Mouse (Mus musculus): ENCODE measurements around the gene Gm13539. TPM values are rescaled to one million over a fixed set of nuclear protein-coding genes. Genes with fewer than 3 reads are reported as not detected.
"Not testable (repeated sequence)": the region's sequence is repeated elsewhere in the genome, so short reads cannot be mapped to it uniquely, and the experiment has no call there.

The Gm13539 gene
- polyA plus RNA-seq, 1 experiment from 2014 or later: not detected

GRCm38 (mm10) chr2:25776717-25777116 lies 5.3 kb upstream of the Gm13539 start, which contains the start of gene Lcn11:
Gene Lcn11 (plus strand): TSS chr2:25777017.
- Histone ChIP-seq H3K27ac (ENCODE audit: poor library complexity, severe bottlenecking) (no peak within 1 kb of the TSS), H3K36me3 (no peaks in the 10 kb centered on the region), H3K4me2 (no peak within 1 kb of the TSS), H3K4me3 (no peak within 1 kb of the TSS), H3K9ac (no peak within 1 kb of the TSS), H3K9me3 (replicated peaks) (no peaks in the 10 kb centered on the region), H3K4me1 (replicated peaks) (no peaks in the 10 kb centered on the region), H3K27me3 (replicated peaks) (0 out of 2 replicates have a peak, but pooled peaks cover 5% of the 10 kb centered on the region)
- ATAC-seq (ENCODE audit: insufficient number of reproducible peaks, low FRiP score): no peak
- WGBS: 80% methylated on average over 1 of the region's 1 CpGs

- Histone ChIP-seq H3K4me3 (no peak overlapping the region), H3K4me2 (no peak overlapping the region), H3K9ac (no peak overlapping the region), H3K9me3 (replicated peaks) (no peaks in the 10 kb centered on the region), H3K27ac (ENCODE audit: poor library complexity, severe bottlenecking) (no peak overlapping the region), H3K27me3 (replicated peaks) (0 out of 2 replicates have a peak, but pooled peaks cover 5% of the 10 kb centered on the region), H3K4me1 (replicated peaks) (no peaks in the 10 kb centered on the region), H3K36me3 (no peaks in the 10 kb centered on the region)
- no peak for ATAC-seq (ENCODE audit: insufficient number of reproducible peaks, low FRiP score)
- 73% methylated on average over 9 of the region's 9 CpGs for WGBS
Observed at GRCm38 (mm10) chr2:25779076-25779475, 3.0 kb upstream of the Gm13539 start.

- H3K27ac ChIP-seq (ENCODE audit: poor library complexity, severe bottlenecking): no peak overlapping the region
- H3K36me3 ChIP-seq: no peaks in the 10 kb centered on the region
- ATAC-seq (ENCODE audit: insufficient number of reproducible peaks, low FRiP score): no peak
- no peak overlapping the region for H3K9ac ChIP-seq
- WGBS: 65% methylated on average over 4 of the region's 4 CpGs
- H3K4me1 ChIP-seq (replicated peaks): no peaks in the 10 kb centered on the region
- H3K9me3 ChIP-seq (replicated peaks): no peaks in the 10 kb centered on the region
- no peak overlapping the region for H3K4me2 ChIP-seq
- 0 out of 2 replicates have a peak, but pooled peaks cover 3% of the 10 kb centered on the region for H3K27me3 ChIP-seq (replicated peaks)
- H3K4me3 ChIP-seq: no peak overlapping the region
Observed at GRCm38 (mm10) chr2:25780921-25781320, 1.1 kb upstream of the Gm13539 start.

GRCm38 (mm10) chr2:25785573-25786322 lies 3.7 kb downstream of the Gm13539 start:
- 0 out of 2 replicates have a peak, but pooled peaks cover 3% of the 10 kb centered on the region for H3K27me3 ChIP-seq (replicated peaks)
- H3K9me3 ChIP-seq (replicated peaks): no peaks in the 10 kb centered on the region
- 66% methylated on average over 5 of the region's 5 CpGs for WGBS
- no peak overlapping the region for H3K4me3 ChIP-seq
- H3K4me2 ChIP-seq: no peak overlapping the region
- H3K27ac ChIP-seq (ENCODE audit: poor library complexity, severe bottlenecking): no peak overlapping the region
- H3K9ac ChIP-seq: no peak overlapping the region
- H3K4me1 ChIP-seq (replicated peaks): no peaks in the 10 kb centered on the region
- no peaks in the 10 kb centered on the region for H3K36me3 ChIP-seq
- ATAC-seq (ENCODE audit: insufficient number of reproducible peaks, low FRiP score): no peak

- H3K27ac ChIP-seq (ENCODE audit: poor library complexity, severe bottlenecking): no peak overlapping the region
- no peaks in the 10 kb centered on the region for H3K4me1 ChIP-seq (replicated peaks)
- no peak overlapping the region for H3K4me3 ChIP-seq
- H3K27me3 ChIP-seq (replicated peaks): no peaks in the 10 kb centered on the region
- H3K4me2 ChIP-seq: no peak overlapping the region
- H3K36me3 ChIP-seq: no peaks in the 10 kb centered on the region
- WGBS: 61% methylated on average over 3 of the region's 3 CpGs
- no peak overlapping the region for H3K9ac ChIP-seq
- no peak for ATAC-seq (ENCODE audit: insufficient number of reproducible peaks, low FRiP score)
- H3K9me3 ChIP-seq (replicated peaks): no peaks in the 10 kb centered on the region
Observed at GRCm38 (mm10) chr2:25789092-25789491, 7.0 kb downstream of the Gm13539 start.

- WGBS: 15% methylated on average over 2 of the region's 2 CpGs
- no peak overlapping the region for H3K27ac ChIP-seq (ENCODE audit: poor library complexity, severe bottlenecking)
- ATAC-seq (ENCODE audit: insufficient number of reproducible peaks, low FRiP score): no peak
Observed at GRCm38 (mm10) chr2:25797635-25798034, 15.6 kb downstream of the Gm13539 start.

GRCm38 (mm10) chr2:25798065-25798464 lies 16.0 kb downstream of the Gm13539 start:
- no peak overlapping the region for H3K4me2 ChIP-seq
- H3K9me3 ChIP-seq (replicated peaks): no peaks in the 10 kb centered on the region
- no peak overlapping the region for H3K27ac ChIP-seq (ENCODE audit: poor library complexity, severe bottlenecking)
- H3K4me3 ChIP-seq: no peak overlapping the region
- no peak overlapping the region for H3K9ac ChIP-seq
- whole genome bisulfite sequencing: 50% methylated on average over 5 of the region's 5 CpGs
- no peaks in the 10 kb centered on the region for H3K4me1 ChIP-seq (replicated peaks)
- H3K36me3 ChIP-seq: no peaks in the 10 kb centered on the region
- no peaks in the 10 kb centered on the region for H3K27me3 ChIP-seq (replicated peaks)
- no peak for ATAC-seq (ENCODE audit: insufficient number of reproducible peaks, low FRiP score)

More at GRCm38 (mm10) chr2:25797635-25798034, 15.6 kb downstream of the Gm13539 start:
- H3K9ac ChIP-seq: no peak overlapping the region
- no peaks in the 10 kb centered on the region for H3K27me3 ChIP-seq (replicated peaks)
- no peaks in the 10 kb centered on the region for H3K9me3 ChIP-seq (replicated peaks)
- no peaks in the 10 kb centered on the region for H3K36me3 ChIP-seq
- H3K4me3 ChIP-seq: no peak overlapping the region
- no peak overlapping the region for H3K4me2 ChIP-seq
- no peaks in the 10 kb centered on the region for H3K4me1 ChIP-seq (replicated peaks)

GRCm38 (mm10) chr2:25811711-25812110 lies 29.7 kb downstream of the Gm13539 start:
- no peak overlapping the region for H3K27ac ChIP-seq (ENCODE audit: poor library complexity, severe bottlenecking)
- 62% methylated on average over 2 of the region's 2 CpGs for WGBS

GRCm38 (mm10) chr2:25813364-25813763 lies 31.3 kb downstream of the Gm13539 start:
- no peak overlapping the region for H3K4me2 ChIP-seq
- no peaks in the 10 kb centered on the region for H3K36me3 ChIP-seq
- ATAC-seq (ENCODE audit: insufficient number of reproducible peaks, low FRiP score): no peak
- WGBS: 74% methylated on average over 5 of the region's 5 CpGs
- H3K27ac ChIP-seq (ENCODE audit: poor library complexity, severe bottlenecking): no peak overlapping the region
- H3K9me3 ChIP-seq (replicated peaks): no peaks in the 10 kb centered on the region
- no peaks in the 10 kb centered on the region for H3K27me3 ChIP-seq (replicated peaks)
- no peaks in the 10 kb centered on the region for H3K4me1 ChIP-seq (replicated peaks)
- no peak overlapping the region for H3K4me3 ChIP-seq
- H3K9ac ChIP-seq: no peak overlapping the region

More at GRCm38 (mm10) chr2:25811711-25812110, 29.7 kb downstream of the Gm13539 start:
- Histone ChIP-seq H3K9me3 (replicated peaks) (no peaks in the 10 kb centered on the region), H3K4me2 (no peak overlapping the region), H3K4me3 (no peak overlapping the region), H3K4me1 (replicated peaks) (no peaks in the 10 kb centered on the region), H3K9ac (no peak overlapping the region), H3K36me3 (no peaks in the 10 kb centered on the region), H3K27me3 (replicated peaks) (no peaks in the 10 kb centered on the region)
- no peak for ATAC-seq (ENCODE audit: insufficient number of reproducible peaks, low FRiP score)

- H3K4me2 ChIP-seq; H3K4me3 ChIP-seq; H3K9ac ChIP-seq; H3K9me3 ChIP-seq (replicated peaks); H3K27me3 ChIP-seq (replicated peaks); H3K36me3 ChIP-seq; H3K27ac ChIP-seq (ENCODE audit: poor library complexity, severe bottlenecking); ATAC-seq (ENCODE audit: insufficient number of reproducible peaks, low FRiP score); H3K4me1 ChIP-seq (replicated peaks): not testable (repeated sequence)
- 67% methylated on average over 1 of the region's 1 CpGs for WGBS
Observed at GRCm38 (mm10) chr2:25815748-25816147, 33.7 kb downstream of the Gm13539 start, which contains the start of gene Glt6d1. Gene Glt6d1 (minus strand): TSS chr2:25815848.

GRCm38 (mm10) chr2:25822806-25823205 lies 40.7 kb downstream of the Gm13539 start, which contains the start of gene Lcn9:
Gene Lcn9 (plus strand): TSS chr2:25823153.
- no peak for ATAC-seq (ENCODE audit: insufficient number of reproducible peaks, low FRiP score)
- H3K27me3 ChIP-seq (replicated peaks): no peaks in the 10 kb centered on the region
- no peaks in the 10 kb centered on the region for H3K36me3 ChIP-seq
- H3K4me3 ChIP-seq: no peak within 1 kb of the TSS
- WGBS: 58% methylated on average over 1 of the region's 1 CpGs
- no peak within 1 kb of the TSS for H3K4me2 ChIP-seq
- H3K9me3 ChIP-seq (replicated peaks): 0 out of 2 replicates have a peak, but pooled peaks cover 3% of the 10 kb centered on the region
- H3K4me1 ChIP-seq (replicated peaks): 0 out of 2 replicates have a peak, but pooled peaks cover 3% of the 10 kb centered on the region
- no peak within 1 kb of the TSS for H3K9ac ChIP-seq
- H3K27ac ChIP-seq (ENCODE audit: poor library complexity, severe bottlenecking): no peak within 1 kb of the TSS

All from heart, embryonic 12.5 days (tissue).